Mouse (Mus musculus) inflammation-experienced regulatory T-cells (primary cell): ENCODE results near the gene Zfp719. TPM values are rescaled to one million over a fixed set of nuclear protein-coding genes. Genes with fewer than 3 reads are reported as not detected.

Experiments
- polyA plus RNA-seq, 2 experiments: library from polyadenylated mRNA; unstranded; fragments of 100-300 nt; shearing (Covaris generic); gene quantifications; one replicate each; pipeline ENCODE4 v1.2.1; 2017

The Zfp719 gene
- polyA plus RNA-seq, result 10 to 100 TPM in 1 of 2 experiments, 1 to 10 TPM in 1; 7.4 to 11.1 TPM

GRCm38 (mm10) chr7:43579440-43580171 lies at the start of gene Zfp719:
Gene Zfp719 (plus strand): TSS chr7:43579610.

GRCm38 (mm10) chr7:43544225-43544977 lies 35.0 kb upstream of the Zfp719 start, which contains the start of gene Cd33:
Gene Cd33 (minus strand): TSS chr7:43544428.

GRCm38 (mm10) chr7:43562006-43562633 lies 17.3 kb upstream of the Zfp719 start, which contains the start of gene Zfp658:
Gene Zfp658 (plus strand): TSS chr7:43562256.

GRCm38 (mm10) chr7:43606896-43607742 lies 27.7 kb downstream of the Zfp719 start, which contains the start of gene Zfp819:
Gene Zfp819 (plus strand): TSS chr7:43607169.

GRCm38 (mm10) chr7:43634500-43634899 lies 55.1 kb downstream of the Zfp719 start, which contains the start of gene Ceacam18:
Gene Ceacam18 (plus strand): TSS chr7:43634707.

Other genes starting within 250 kb of the Zfp719 start
- not detected for gene Siglecf, start 228.3 kb upstream of the Zfp719 start, polyA plus RNA-seq
- 1 to 10 TPM; 2.5 to 3.1 TPM for gene Siglecg, start 171.4 kb upstream of the Zfp719 start, polyA plus RNA-seq
- not detected for gene Lim2, start 151.9 kb upstream of the Zfp719 start, polyA plus RNA-seq
- 100 to 1,000 TPM; 182 to 285 TPM for gene Nkg7, start 142.5 kb upstream of the Zfp719 start, polyA plus RNA-seq
- gene Cldnd2, start 138.8 kb upstream of the Zfp719 start, polyA plus RNA-seq, result under 1 TPM in 1 of 2 experiments, not detected in 1; 0.50 TPM
- 100 to 1,000 TPM; 109 to 133 TPM for gene Etfb, start 135.5 kb upstream of the Zfp719 start, polyA plus RNA-seq
- gene Gm45233, start 135.5 kb upstream of the Zfp719 start, polyA plus RNA-seq, result not detected
- 1 to 10 TPM; 5.6 to 8.2 TPM for gene Vsig10l, start 116.5 kb upstream of the Zfp719 start, polyA plus RNA-seq
- gene Iglon5, start 89.5 kb upstream of the Zfp719 start, polyA plus RNA-seq, result under 1 TPM in 1 of 2 experiments, not detected in 1; 0.25 TPM
- under 1 TPM; 0.08 to 0.45 TPM for gene 4931406B18Rik, start 73.7 kb upstream of the Zfp719 start, polyA plus RNA-seq
- gene Cd33, start 35.2 kb upstream of the Zfp719 start, polyA plus RNA-seq, result under 1 TPM in 1 of 2 experiments, not detected in 1; 0.10 TPM
- gene Zfp658, start 17.4 kb upstream of the Zfp719 start, polyA plus RNA-seq, result 1 to 10 TPM; 4.8 to 7.8 TPM
- gene Zfp819, start 27.6 kb downstream of the Zfp719 start, polyA plus RNA-seq, result not detected
- gene Ceacam18, start 55.1 kb downstream of the Zfp719 start, polyA plus RNA-seq, result under 1 TPM in 1 of 2 experiments, not detected in 1; 0.18 TPM
- gene Siglece, start 80.6 kb downstream of the Zfp719 start, polyA plus RNA-seq, result under 1 TPM in 1 of 2 experiments, not detected in 1; 0.20 TPM
- gene Ctu1, start 92.4 kb downstream of the Zfp719 start, polyA plus RNA-seq, result 10 to 100 TPM in 1 of 2 experiments, 1 to 10 TPM in 1; 8.3 to 10.0 TPM
- gene Klk14, start 110.8 kb downstream of the Zfp719 start, polyA plus RNA-seq, result under 1 TPM in 1 of 2 experiments, not detected in 1; 0.22 TPM
- under 1 TPM in 1 of 2 experiments, not detected in 1; 0.26 TPM for gene Klk13, start 133.0 kb downstream of the Zfp719 start, polyA plus RNA-seq
- under 1 TPM in 1 of 2 experiments, not detected in 1; 0.19 TPM for gene Klk12, start 189.3 kb downstream of the Zfp719 start, polyA plus RNA-seq
- under 1 TPM; 0.28 to 0.97 TPM for gene Klk11, start 195.0 kb downstream of the Zfp719 start, polyA plus RNA-seq
- gene Klk10, start 201.4 kb downstream of the Zfp719 start, polyA plus RNA-seq, result under 1 TPM; 0.11 to 0.21 TPM
- gene Klk9, start 212.3 kb downstream of the Zfp719 start, polyA plus RNA-seq, result 1 to 10 TPM in 1 of 2 experiments, under 1 TPM in 1; 0.92 to 1.5 TPM
- gene Klk8, start 218.0 kb downstream of the Zfp719 start, polyA plus RNA-seq, result 100 to 1,000 TPM; 112 to 189 TPM
- gene Klk7, start 231.7 kb downstream of the Zfp719 start, polyA plus RNA-seq, result under 1 TPM; 0.11 to 0.64 TPM
- gene Klk6, start 244.9 kb downstream of the Zfp719 start, polyA plus RNA-seq, result under 1 TPM; 0.18 to 0.43 TPM